Mouse (Mus musculus): ENCODE measurements around the gene Olfr203.
"Not testable (repeated sequence)": the region's sequence is repeated elsewhere in the genome, so short reads cannot be mapped to it uniquely, and the experiment has no call there.

The Olfr203 gene

GRCm38 (mm10) chr16:59298581-59298980, at the start of gene Olfr203:
Olfr203 (plus strand) TSS chr16:59298881.
- DNase-seq, result no peak

GRCm38 (mm10) chr16:59249684-59250083, 49.0 kb upstream of the Olfr203 start:
- no peak for DNase-seq

GRCm38 (mm10) chr16:59269097-59269496, 29.6 kb upstream of the Olfr203 start:
- DNase-seq, result not testable (repeated sequence)

- not testable (repeated sequence) for DNase-seq
These were observed 26.1 kb upstream of the Olfr203 start, which contains the start of gene Olfr201 for GRCm38 (mm10) chr16:59272532-59272931. Olfr201 (minus strand) TSS chr16:59272632.

GRCm38 (mm10) chr16:59280542-59280941, 18.1 kb upstream of the Olfr203 start:
- DNase-seq, result no peak

GRCm38 (mm10) chr16:59283476-59283875, 15.2 kb upstream of the Olfr203 start:
- no peak for DNase-seq

GRCm38 (mm10) chr16:59286693-59287092, 12.0 kb upstream of the Olfr203 start, which contains the start of gene Olfr202:
Olfr202 (minus strand) TSS chr16:59286793.
- DNase-seq, result no peak

- not testable (repeated sequence) for DNase-seq
These were observed 11.1 kb upstream of the Olfr203 start for GRCm38 (mm10) chr16:59287576-59287975.

- no peak for DNase-seq
These were observed 19.5 kb downstream of the Olfr203 start, which contains the start of gene Olfr204 for GRCm38 (mm10) chr16:59318148-59318547. Olfr204 (minus strand) TSS chr16:59318248.

- not testable (repeated sequence) for DNase-seq
These were observed 24.6 kb downstream of the Olfr203 start for GRCm38 (mm10) chr16:59323262-59323661.

GRCm38 (mm10) chr16:59331038-59331437, 32.4 kb downstream of the Olfr203 start, which contains the start of gene Olfr205:
Olfr205 (minus strand) TSS chr16:59331138.
- DNase-seq, result no peak

GRCm38 (mm10) chr16:59349146-59349545, 50.5 kb downstream of the Olfr203 start, which contains the start of gene Olfr206:
Olfr206 (minus strand) TSS chr16:59349246.
- no peak for DNase-seq
